Mouse (Mus musculus): ENCODE measurements around the gene Slc36a2. TPM values are rescaled to one million over a fixed set of nuclear protein-coding genes. Genes with fewer than 3 reads are reported as not detected.
"Not testable (repeated sequence)": the region's sequence is repeated elsewhere in the genome, so short reads cannot be mapped to it uniquely, and the experiment has no call there.

The Slc36a2 gene
- polyA plus RNA-seq, 1 experiment from 2014 or later, result 0.15 TPM

GRCm38 (mm10) chr11:55131077-55131742 is 53.7 kb downstream of the Slc36a2 start:
- WGBS, result 91% methylated on average over 11 of the region's 11 CpGs

GRCm38 (mm10) chr11:55128411-55128810 is 56.5 kb downstream of the Slc36a2 start:
- Histone ChIP-seq H3K27me3 (no peaks in the 10 kb centered on the region), H3K27ac (no peak overlapping the region), H3K4me3 (no peak overlapping the region), H3K36me3 (no peaks in the 10 kb centered on the region), H3K9me3 (no peaks in the 10 kb centered on the region), H3K9ac (no peak overlapping the region), H3K4me1 (no peaks in the 10 kb centered on the region), H3K4me2 (replicated peaks) (no peak overlapping the region)
- WGBS, result 76% methylated on average over 3 of the region's 3 CpGs
- no peak for ATAC-seq (ENCODE audit: insufficient number of reproducible peaks, insufficient read depth, low FRiP score, low TSS enrichment)

More at GRCm38 (mm10) chr11:55131077-55131742, 53.7 kb downstream of the Slc36a2 start:
- Histone ChIP-seq H3K27me3 (no peaks in the 10 kb centered on the region), H3K27ac (no peak overlapping the region), H3K4me3 (no peak overlapping the region), H3K4me1 (no peaks in the 10 kb centered on the region), H3K4me2 (replicated peaks) (no peak overlapping the region), H3K9ac (no peak overlapping the region), H3K36me3 (no peaks in the 10 kb centered on the region), H3K9me3 (no peaks in the 10 kb centered on the region)
- ATAC-seq (ENCODE audit: insufficient number of reproducible peaks, insufficient read depth, low FRiP score, low TSS enrichment), result no peak

GRCm38 (mm10) chr11:55127937-55128336 is 56.9 kb downstream of the Slc36a2 start:
- H3K27me3 ChIP-seq, result no peaks in the 10 kb centered on the region
- no peak overlapping the region for H3K4me2 ChIP-seq (replicated peaks)
- no peaks in the 10 kb centered on the region for H3K4me1 ChIP-seq
- WGBS, result 75% methylated on average over 6 of the region's 6 CpGs
- H3K9ac ChIP-seq, result no peak overlapping the region
- H3K9me3 ChIP-seq, result no peaks in the 10 kb centered on the region
- H3K4me3 ChIP-seq, result no peak overlapping the region
- no peaks in the 10 kb centered on the region for H3K36me3 ChIP-seq
- no peak overlapping the region for H3K27ac ChIP-seq
- ATAC-seq (ENCODE audit: insufficient number of reproducible peaks, insufficient read depth, low FRiP score, low TSS enrichment), result no peak

- 83% methylated on average over 3 of the region's 3 CpGs for WGBS
- H3K4me2 ChIP-seq (replicated peaks), result no peak overlapping the region
- ATAC-seq (ENCODE audit: insufficient number of reproducible peaks, insufficient read depth, low FRiP score, low TSS enrichment), result no peak
Observed at GRCm38 (mm10) chr11:55126663-55127062, 58.2 kb downstream of the Slc36a2 start.

GRCm38 (mm10) chr11:55121430-55121829 is 63.4 kb downstream of the Slc36a2 start:
- Histone ChIP-seq H3K4me3 (no peak overlapping the region), H3K4me2 (replicated peaks) (no peak overlapping the region), H3K27me3 (no peaks in the 10 kb centered on the region), H3K36me3 (no peaks in the 10 kb centered on the region), H3K9me3 (no peaks in the 10 kb centered on the region), H3K4me1 (no peaks in the 10 kb centered on the region), H3K9ac (no peak overlapping the region), H3K27ac (no peak overlapping the region)
- ATAC-seq (ENCODE audit: insufficient number of reproducible peaks, insufficient read depth, low FRiP score, low TSS enrichment), result no peak
- WGBS, result 74% methylated on average over 1 of the region's 1 CpGs

More at GRCm38 (mm10) chr11:55126663-55127062, 58.2 kb downstream of the Slc36a2 start:
- no peaks in the 10 kb centered on the region for H3K27me3 ChIP-seq
- no peak overlapping the region for H3K4me3 ChIP-seq
- H3K36me3 ChIP-seq, result no peaks in the 10 kb centered on the region
- H3K9me3 ChIP-seq, result no peaks in the 10 kb centered on the region
- no peaks in the 10 kb centered on the region for H3K4me1 ChIP-seq
- no peak overlapping the region for H3K27ac ChIP-seq
- H3K9ac ChIP-seq, result no peak overlapping the region

GRCm38 (mm10) chr11:55120821-55121271 is 64.0 kb downstream of the Slc36a2 start:
- WGBS, result 72% methylated on average over 8 of the region's 8 CpGs
- Histone ChIP-seq H3K9me3 (no peaks in the 10 kb centered on the region), H3K27me3 (no peaks in the 10 kb centered on the region), H3K27ac (0 out of 2 replicates have a peak overlapping the region, but pooled peaks have one; percentile 62), H3K4me2 (replicated peaks) (no peak overlapping the region), H3K36me3 (no peaks in the 10 kb centered on the region), H3K4me1 (no peaks in the 10 kb centered on the region), H3K4me3 (no peak overlapping the region), H3K9ac (no peak overlapping the region)
- no peak for ATAC-seq (ENCODE audit: insufficient number of reproducible peaks, insufficient read depth, low FRiP score, low TSS enrichment)

- Histone ChIP-seq H3K36me3 (no peaks in the 10 kb centered on the region), H3K27ac (no peak overlapping the region), H3K9ac (no peak overlapping the region), H3K27me3 (no peaks in the 10 kb centered on the region), H3K4me1 (no peaks in the 10 kb centered on the region), H3K9me3 (no peaks in the 10 kb centered on the region), H3K4me3 (no peak overlapping the region), H3K4me2 (replicated peaks) (no peak overlapping the region)
- no peak for ATAC-seq (ENCODE audit: insufficient number of reproducible peaks, insufficient read depth, low FRiP score, low TSS enrichment)
Observed at GRCm38 (mm10) chr11:55120279-55120678, 64.6 kb downstream of the Slc36a2 start.

GRCm38 (mm10) chr11:55117031-55117430 is 67.8 kb downstream of the Slc36a2 start:
- H3K4me2 ChIP-seq (replicated peaks), result no peak overlapping the region
- H3K4me1 ChIP-seq, result no peaks in the 10 kb centered on the region
- no peak overlapping the region for H3K9ac ChIP-seq
- H3K9me3 ChIP-seq, result no peaks in the 10 kb centered on the region
- no peaks in the 10 kb centered on the region for H3K27me3 ChIP-seq
- no peaks in the 10 kb centered on the region for H3K36me3 ChIP-seq
- H3K4me3 ChIP-seq, result no peak overlapping the region
- H3K27ac ChIP-seq, result no peak overlapping the region
- WGBS, result 82% methylated on average over 2 of the region's 2 CpGs
- ATAC-seq (ENCODE audit: insufficient number of reproducible peaks, insufficient read depth, low FRiP score, low TSS enrichment), result no peak

GRCm38 (mm10) chr11:55116004-55116403 is 68.9 kb downstream of the Slc36a2 start:
- H3K27ac ChIP-seq, result no peak overlapping the region
- no peak overlapping the region for H3K4me3 ChIP-seq
- H3K9me3 ChIP-seq, result no peaks in the 10 kb centered on the region
- H3K36me3 ChIP-seq, result no peaks in the 10 kb centered on the region
- WGBS, result 80% methylated on average over 3 of the region's 3 CpGs
- ATAC-seq (ENCODE audit: insufficient number of reproducible peaks, insufficient read depth, low FRiP score, low TSS enrichment), result no peak
- H3K9ac ChIP-seq, result no peak overlapping the region
- no peak overlapping the region for H3K4me2 ChIP-seq (replicated peaks)
- H3K4me1 ChIP-seq, result no peaks in the 10 kb centered on the region
- no peaks in the 10 kb centered on the region for H3K27me3 ChIP-seq

- no peaks in the 10 kb centered on the region for H3K27me3 ChIP-seq
- no peaks in the 10 kb centered on the region for H3K9me3 ChIP-seq
- 73% methylated on average over 2 of the region's 2 CpGs for WGBS
- no peak overlapping the region for H3K4me2 ChIP-seq (replicated peaks)
- no peaks in the 10 kb centered on the region for H3K4me1 ChIP-seq
- no peak overlapping the region for H3K27ac ChIP-seq
- H3K9ac ChIP-seq, result no peak overlapping the region
- H3K36me3 ChIP-seq, result no peaks in the 10 kb centered on the region
- H3K4me3 ChIP-seq, result no peak overlapping the region
- ATAC-seq (ENCODE audit: insufficient number of reproducible peaks, insufficient read depth, low FRiP score, low TSS enrichment), result no peak
Observed at GRCm38 (mm10) chr11:55114291-55114690, 70.6 kb downstream of the Slc36a2 start.

- H3K4me2 ChIP-seq (replicated peaks); H3K27me3 ChIP-seq; H3K27ac ChIP-seq; H3K9me3 ChIP-seq; H3K36me3 ChIP-seq; H3K9ac ChIP-seq; ATAC-seq (ENCODE audit: insufficient number of reproducible peaks, insufficient read depth, low FRiP score, low TSS enrichment); H3K4me3 ChIP-seq; H3K4me1 ChIP-seq: not testable (repeated sequence)
- 46% methylated on average over 3 of the region's 4 CpGs for WGBS
Observed at GRCm38 (mm10) chr11:55113861-55114250, 71.0 kb downstream of the Slc36a2 start.

- Histone ChIP-seq H3K9ac (no peak overlapping the region), H3K36me3 (no peaks in the 10 kb centered on the region), H3K27me3 (no peaks in the 10 kb centered on the region), H3K4me2 (replicated peaks) (no peak overlapping the region), H3K4me1 (no peaks in the 10 kb centered on the region), H3K27ac (no peak overlapping the region), H3K4me3 (no peak overlapping the region), H3K9me3 (no peaks in the 10 kb centered on the region)
- WGBS, result 64% methylated on average over 7 of the region's 7 CpGs
- no peak for ATAC-seq (ENCODE audit: insufficient number of reproducible peaks, insufficient read depth, low FRiP score, low TSS enrichment)
Observed at GRCm38 (mm10) chr11:55113209-55113860, 71.5 kb downstream of the Slc36a2 start.

Measured in embryonic facial prominence, embryonic 12.5 days (tissue).